Mouse (Mus musculus) heart, postnatal 14 days (tissue): Measurements from ENCODE around the gene U90926. TPM values are rescaled to one million over a fixed set of nuclear protein-coding genes. Genes with fewer than 3 reads are reported as not detected.

Experiments used
- DNase-seq, 2 experiments: peaks; one replicate each; pipeline ENCODE4 v3.0.0; 2021 to 2022
- intact Hi-C: fragments of 180-260 bp; cut with DNase I; formaldehyde crosslinking; loops from one replicate; pipeline ENCODE4 v1.15.1; 2025
- long read RNA-seq, 2 experiments: library from polyadenylated mRNA; stranded (forward); transcript quantifications; one replicate each; pipeline ENCODE4 v2.0.0; 2021
- total RNA-seq, 2 experiments: library from RNA; stranded (reverse); gene quantifications; 2 replicates each; pipeline ENCODE4 v1.2.3; 2021

U90926 gene
- total RNA-seq: not detected
- long read RNA-seq, experiment 1: 0 reads
- long read RNA-seq, experiment 2: 0 reads

- intact Hi-C loops: no loop called here
- no peak for DNase-seq
Measured at GRCm38 (mm10) chr5:92215308-92215707, at the start of gene U90926. U90926 (minus strand) TSS chr5:92215408.

DNA sequence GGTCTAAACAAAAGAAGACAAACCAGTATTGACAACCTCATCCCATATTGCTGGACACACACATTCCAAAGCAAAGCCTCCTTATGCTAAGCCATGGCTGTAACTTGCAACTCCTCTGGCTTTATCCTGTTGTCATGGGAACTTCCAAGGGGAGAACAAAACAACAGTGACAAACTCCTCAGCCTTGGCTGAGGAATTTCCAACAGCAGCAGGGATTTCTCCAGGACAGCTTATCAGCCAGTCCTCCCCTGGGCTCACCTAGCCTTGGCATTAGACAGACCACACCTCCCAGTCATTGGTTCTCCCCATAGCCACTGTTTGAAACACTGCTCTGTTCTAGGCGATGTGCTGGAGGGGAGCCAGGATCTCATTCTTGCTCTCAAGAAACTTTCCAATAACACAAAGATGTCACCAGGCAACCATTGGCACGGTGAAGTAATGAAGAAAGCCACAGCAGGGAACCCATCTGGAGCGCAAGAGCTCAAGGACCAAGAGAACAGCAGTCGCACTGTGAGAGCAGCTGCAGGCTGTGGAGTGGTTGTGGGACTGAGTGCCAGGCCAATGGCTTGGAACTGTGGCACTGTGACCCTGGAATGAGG, 48.7 kb upstream of the U90926 start:
- DNase-seq: peak; percentile 71 to 72

DNA sequence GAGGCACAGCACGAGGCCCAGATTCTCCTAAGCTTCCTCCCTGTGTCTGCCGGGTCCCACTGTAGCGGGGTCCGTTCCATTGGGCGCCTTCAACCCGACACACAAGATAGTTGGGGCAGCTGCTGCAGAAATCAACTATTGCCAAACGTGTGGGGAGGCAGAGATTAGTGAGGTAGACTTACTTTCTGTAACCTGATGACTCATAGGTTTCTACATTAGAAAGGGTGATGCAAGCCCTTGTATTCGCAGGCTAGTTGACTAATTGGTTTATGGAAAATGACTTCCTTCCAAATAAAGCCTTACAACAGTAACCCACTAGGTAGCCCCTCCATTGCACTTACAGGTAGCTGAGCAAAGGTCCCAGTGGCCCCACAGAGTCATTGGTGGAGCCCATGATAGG, 47.4 kb upstream of the U90926 start:
- intact Hi-C loops: no loop called here
- no peak for DNase-seq

More for the DNA sequence above, 48.7 kb upstream of the U90926 start:
- intact Hi-C loops: no loop called here

DNA sequence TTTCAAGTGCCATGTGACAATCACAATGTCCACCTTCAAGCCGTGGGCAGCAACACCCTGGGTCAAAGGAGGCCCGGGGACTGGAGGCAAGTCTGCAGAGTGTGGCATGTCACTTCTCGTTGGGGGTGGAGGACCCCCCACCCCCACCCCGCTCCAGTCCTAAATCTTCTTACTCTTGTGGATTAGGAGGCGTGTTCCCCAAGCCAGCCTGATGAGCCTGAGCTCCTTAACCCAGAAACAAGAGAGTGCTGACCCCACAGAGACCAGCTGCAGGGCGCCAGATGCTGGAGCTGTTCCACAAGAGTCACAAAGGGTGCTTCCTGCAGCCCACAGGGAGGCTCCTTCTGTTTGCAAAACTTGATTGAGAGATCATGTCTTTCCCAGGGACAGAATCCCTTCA, 41.0 kb upstream of the U90926 start, which contains the start of gene Ppef2:
Gene Ppef2, minus strand, starts transcription at position 61 of the 400 bp plus-strand sequence.
- intact Hi-C loops: no loop called here
- no peak for DNase-seq

GRCm38 (mm10) chr5:92254476-92254875, 39.3 kb upstream of the U90926 start:
- DNase-seq: no peak
- intact Hi-C loops: no loop called here

GRCm38 (mm10) chr5:92252797-92253343, 37.7 kb upstream of the U90926 start:
- no peak for DNase-seq
- intact Hi-C loops: no loop called here

DNA sequence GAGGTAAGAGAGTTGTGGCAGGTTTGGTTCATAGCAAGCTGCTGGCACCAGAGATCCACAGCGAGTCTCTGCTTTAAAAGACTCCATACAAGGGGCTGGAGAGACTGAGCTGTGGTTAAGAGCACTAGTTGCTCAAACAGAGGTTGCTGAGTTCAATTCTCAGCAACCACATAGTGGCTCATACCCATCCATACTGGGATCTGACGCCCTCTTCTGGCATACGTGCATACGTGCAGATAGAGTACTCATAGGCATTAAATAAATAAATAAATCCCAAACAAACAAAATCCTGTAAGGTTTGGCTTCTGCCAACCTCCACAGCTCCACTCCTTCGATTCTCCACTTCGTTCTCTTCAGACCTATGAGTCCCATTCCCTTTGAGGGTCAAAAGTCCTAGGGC, 36.8 kb upstream of the U90926 start:
- intact Hi-C loops: no loop called here

GRCm38 (mm10) chr5:92248614-92249013, 33.4 kb upstream of the U90926 start:
- intact Hi-C loops: no loop called here
- no peak for DNase-seq

More for the DNA sequence above, 36.8 kb upstream of the U90926 start:
- DNase-seq: no peak

GRCm38 (mm10) chr5:92245483-92245882, 30.3 kb upstream of the U90926 start:
- intact Hi-C loops: no loop called here

GRCm38 (mm10) chr5:92244900-92245299, 29.7 kb upstream of the U90926 start:
- intact Hi-C loops: no loop called here
- DNase-seq: no peak

More at GRCm38 (mm10) chr5:92245483-92245882, 30.3 kb upstream of the U90926 start:
- no peak for DNase-seq

DNA sequence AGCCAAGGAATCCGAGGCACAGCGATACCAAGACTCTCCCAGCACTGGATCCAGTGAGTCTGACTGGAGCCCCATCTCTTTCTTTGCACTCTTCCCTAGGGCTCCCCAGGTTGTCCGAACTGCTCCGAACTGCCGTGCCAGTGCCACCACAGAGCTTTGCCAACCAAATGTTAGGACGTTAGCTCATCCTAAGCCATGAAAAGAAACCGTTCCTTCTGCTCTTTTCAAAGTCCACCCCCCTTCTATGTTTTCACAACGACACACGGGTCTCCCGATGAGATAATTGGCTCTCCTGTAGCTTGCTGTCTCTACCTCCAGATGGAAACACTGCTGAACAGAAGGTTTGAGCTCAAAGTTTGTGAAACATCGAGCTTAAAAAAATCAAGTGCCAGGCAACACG, 25.6 kb upstream of the U90926 start:
- intact Hi-C loops: no loop called here
- no peak for DNase-seq

DNA sequence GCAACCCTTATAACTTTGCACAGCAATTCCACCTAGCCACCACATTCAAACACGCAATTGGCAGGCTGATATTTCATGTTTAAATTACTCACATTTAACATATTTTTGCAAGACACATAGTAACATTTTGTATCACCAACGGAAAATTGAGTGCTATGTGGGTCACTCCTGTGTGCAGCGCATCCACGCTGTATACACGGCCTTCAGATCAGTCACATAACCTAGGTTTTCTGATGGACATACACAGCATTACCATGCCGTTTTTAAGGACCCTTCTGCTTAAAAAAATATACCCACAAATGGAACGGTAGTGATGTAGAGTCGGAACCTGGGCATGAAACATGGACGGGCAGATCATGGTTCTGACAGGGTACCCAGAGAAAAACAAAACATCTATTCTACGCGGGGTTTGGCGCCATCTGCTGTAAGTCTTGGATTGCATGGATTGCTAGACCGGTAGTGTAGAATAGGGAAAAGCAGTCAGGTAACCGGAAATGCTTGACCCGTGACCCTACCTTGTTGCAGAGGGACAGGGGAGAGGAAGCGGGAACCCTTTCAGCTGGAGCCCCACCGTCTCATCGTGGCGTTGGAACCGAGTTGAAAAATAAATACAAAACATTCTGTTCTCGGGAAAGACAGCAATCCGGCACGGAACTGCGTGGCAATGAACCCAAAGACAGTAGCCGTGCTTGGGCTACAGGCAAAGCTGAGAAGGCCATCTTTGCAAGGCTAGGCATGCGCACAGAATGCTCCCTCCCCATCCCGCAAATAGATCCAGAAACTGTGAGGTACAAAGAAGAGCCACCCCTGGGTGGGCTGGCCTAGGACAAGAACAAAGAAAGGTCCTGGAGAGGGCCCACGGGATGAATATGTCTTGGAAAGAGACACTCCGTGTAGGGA, 24.4 kb upstream of the U90926 start:
- DNase-seq: peak; percentile 61 to 72
- intact Hi-C loops: loop anchor here (2.0 kb wide), 1 partner anchor 45 kb away; no protein-coding TSS in a partner anchor

- no peak for DNase-seq
- intact Hi-C loops: no loop called here
Measured at GRCm38 (mm10) chr5:92234939-92235557, 19.8 kb upstream of the U90926 start.

GRCm38 (mm10) chr5:92233366-92233765, 18.2 kb upstream of the U90926 start:
- intact Hi-C loops: no loop called here

GRCm38 (mm10) chr5:92231836-92232235, 16.6 kb upstream of the U90926 start:
- DNase-seq: no peak
- intact Hi-C loops: no loop called here

More at GRCm38 (mm10) chr5:92233366-92233765, 18.2 kb upstream of the U90926 start:
- no peak for DNase-seq

GRCm38 (mm10) chr5:92230306-92230705, 15.1 kb upstream of the U90926 start:
- intact Hi-C loops: no loop called here
- DNase-seq: no peak

- intact Hi-C loops: no loop called here
Measured at GRCm38 (mm10) chr5:92229514-92229913, 14.3 kb upstream of the U90926 start.

DNA sequence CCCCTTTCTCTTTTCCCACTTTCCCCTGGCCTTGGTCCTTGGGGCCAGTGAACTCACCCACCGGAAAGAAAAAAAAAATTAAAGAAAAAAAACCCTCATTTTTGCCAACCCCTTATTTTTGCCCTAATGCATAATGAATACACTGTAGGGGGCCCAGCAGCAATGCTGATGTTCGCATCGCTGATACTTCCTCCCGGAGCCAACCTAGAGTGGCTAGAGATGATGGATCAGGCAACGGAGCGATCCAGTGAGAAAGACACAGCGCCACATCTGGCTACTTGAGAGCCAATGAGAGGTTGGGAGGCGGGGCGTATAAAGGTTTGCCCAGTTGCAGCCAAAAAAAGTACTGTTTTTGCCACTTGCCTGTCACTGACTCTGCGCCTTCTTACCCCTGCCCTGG, 13.6 kb upstream of the U90926 start:
- no peak for DNase-seq
- intact Hi-C loops: no loop called here

More at GRCm38 (mm10) chr5:92229514-92229913, 14.3 kb upstream of the U90926 start:
- no peak for DNase-seq

DNA sequence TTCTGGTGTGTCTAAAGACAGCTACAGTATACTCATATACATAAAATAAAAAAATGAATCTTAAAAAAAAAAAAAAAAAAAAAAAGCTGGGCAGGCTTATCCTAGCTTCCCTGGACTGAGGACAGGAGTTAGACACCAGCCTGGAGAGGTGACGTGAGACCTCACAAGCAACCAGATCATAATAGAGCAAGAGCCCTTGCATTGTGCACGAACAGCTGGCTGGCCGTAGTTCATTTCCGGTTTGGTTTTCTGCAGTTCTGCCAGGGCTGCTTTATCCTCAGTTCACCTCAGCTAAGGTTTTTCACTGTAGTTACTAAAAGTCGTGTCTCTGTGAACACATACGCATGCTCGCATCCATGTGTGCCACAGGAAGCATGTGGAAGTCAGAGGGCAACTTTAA, 12.6 kb upstream of the U90926 start:
- intact Hi-C loops: no loop called here
- peak; percentile 13 to 22 for DNase-seq

DNA sequence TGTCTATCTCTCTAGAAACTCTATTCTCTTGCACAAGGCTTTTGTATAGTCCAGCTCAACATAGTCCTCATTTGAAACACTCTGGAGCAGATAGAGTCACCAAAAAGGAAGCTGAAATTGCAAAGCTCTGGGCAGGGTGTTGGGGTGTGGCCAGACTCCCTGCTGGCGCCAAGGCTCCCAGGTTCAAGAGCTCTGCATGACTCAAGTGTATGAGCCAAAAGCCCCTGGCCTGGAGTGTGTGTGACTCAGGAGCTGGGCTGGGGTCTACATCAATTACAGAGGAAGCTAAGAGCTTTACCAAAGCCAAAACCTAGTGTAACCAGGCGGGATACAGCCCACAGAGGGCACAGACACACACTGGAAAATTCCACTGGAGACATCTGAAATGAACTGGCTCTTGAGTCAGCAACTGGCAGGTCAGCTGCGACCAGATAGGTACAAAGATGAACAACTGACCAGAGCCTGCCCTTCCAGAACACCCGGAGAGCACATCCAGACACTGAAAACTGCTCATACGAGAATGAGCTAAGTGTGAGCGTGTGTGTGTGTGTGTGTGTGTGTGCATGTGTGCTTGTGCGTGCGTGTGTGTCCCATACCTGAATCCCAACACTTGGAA, 5.2 kb upstream of the U90926 start:
- intact Hi-C loops: no loop called here
- DNase-seq: no peak
